Mouse (Mus musculus) E14TG2a.4 (cell line): ENCODE results near the gene Dpysl5.

Experiments used
- CTCF ChIP-seq: conservative IDR thresholded peaks from 2 replicates; pipeline ENCODE4 v1.5.1; 2014; ENCODE audit warnings: low read length
- POU5F1 ChIP-seq: IDR thresholded peaks from 2 replicates; pipeline ENCODE4 v1.6.1; 2014; ENCODE audit warnings: low read length, borderline replicate concordance

- peak; percentile 86 for TF ChIP-seq CTCF
- no peak for TF ChIP-seq POU5F1
Observed at GRCm38 (mm10) chr5:30806106-30806505, 94.7 kb downstream of the Dpysl5 start.
